Mouse (Mus musculus) right cerebral cortex, postnatal 25 days (tissue): ENCODE results near the gene Elavl4.

Source experiments
- DNase-seq: peaks from one replicate; pipeline ENCODE4 v3.0.0; 2022

Gene Elavl4

DNA sequence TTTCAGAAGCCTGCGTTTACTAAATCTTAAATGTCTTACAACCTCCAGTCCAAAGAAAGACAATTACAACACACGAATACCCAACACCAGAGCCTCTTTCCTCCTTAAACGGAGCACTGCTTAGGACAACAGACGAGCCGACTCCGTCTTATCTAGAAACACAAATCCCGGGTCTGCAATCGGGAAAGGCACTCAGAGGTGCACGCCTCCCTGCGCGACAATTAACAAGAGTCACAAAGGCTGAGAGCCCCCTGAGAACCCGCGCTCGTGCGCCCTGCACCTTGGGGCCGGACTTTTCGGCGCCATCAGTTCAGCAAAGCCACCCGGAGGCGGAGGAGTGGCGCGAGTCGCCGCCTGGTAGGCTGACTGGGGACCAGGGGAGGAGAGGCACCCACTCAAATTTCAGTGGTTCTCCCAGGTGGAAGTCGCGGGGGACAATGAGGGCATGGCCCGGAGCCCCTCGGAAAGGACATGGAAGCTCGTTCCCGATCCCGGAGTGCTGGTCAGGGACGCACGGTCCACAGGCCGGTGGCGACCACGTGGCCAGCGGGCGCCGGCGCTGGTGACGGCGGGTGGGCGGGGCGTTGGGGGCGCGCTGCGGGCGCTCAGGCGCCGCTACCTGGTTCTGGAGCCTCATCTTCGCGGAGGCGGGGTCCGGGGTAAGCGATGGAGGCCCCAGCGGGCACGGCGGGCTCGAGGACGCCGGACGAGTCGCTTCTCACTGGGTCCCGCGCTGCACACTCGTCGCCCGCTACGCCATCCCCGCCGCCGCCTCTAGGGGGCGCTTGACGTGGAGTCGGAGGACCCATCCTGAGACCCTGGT is at the start of gene Elavl4:
Elavl4 (minus strand) TSS at position 732 of the 823 bp plus-strand sequence.
- peak; percentile 83 for DNase-seq

DNA sequence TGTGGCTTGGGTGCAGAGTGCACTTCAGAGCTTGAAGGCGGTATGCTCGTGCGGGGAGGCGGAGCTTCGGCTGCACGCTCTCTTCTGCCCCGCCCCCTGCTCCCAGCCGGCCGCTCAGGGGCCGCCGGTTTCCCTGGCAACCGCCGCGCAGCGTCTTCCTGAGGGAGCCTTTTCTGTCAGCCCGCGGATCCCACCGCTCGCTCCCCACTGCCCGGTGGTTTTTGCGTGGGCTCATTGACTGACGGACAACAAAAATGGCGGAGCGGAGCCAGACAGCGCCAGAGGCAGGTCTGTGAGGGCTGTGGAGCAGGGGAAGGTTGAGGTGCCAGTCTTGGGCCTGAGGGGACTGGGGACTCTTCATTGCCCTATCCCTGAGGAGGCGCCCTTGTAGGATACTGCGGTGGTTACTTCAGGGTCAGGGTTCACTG is 45.9 kb upstream of the Elavl4 start, which contains the start of gene Agbl4:
Agbl4 (plus strand) TSS at position 44 of the 428 bp plus-strand sequence.
- DNase-seq = peak; percentile 82

DNA sequence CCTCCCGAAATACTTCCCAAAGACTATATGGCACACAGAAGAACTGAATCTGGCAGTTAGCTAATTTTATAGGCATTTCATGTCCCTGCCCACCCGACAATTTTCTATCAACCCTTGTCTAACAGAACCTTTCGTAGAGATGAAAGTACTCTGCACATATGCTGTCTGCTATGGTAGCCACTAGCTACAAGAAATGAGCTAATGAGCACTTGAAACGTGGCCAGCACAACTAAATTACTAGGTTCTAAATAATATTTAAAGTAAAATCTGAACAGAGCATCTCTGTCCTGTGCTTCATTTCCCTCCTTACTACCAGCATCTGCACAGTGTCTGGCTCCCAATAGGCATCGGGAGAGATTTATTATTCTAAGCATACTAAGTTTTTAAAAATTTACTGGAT is 44.5 kb upstream of the Elavl4 start:
- DNase-seq = no peak

DNA sequence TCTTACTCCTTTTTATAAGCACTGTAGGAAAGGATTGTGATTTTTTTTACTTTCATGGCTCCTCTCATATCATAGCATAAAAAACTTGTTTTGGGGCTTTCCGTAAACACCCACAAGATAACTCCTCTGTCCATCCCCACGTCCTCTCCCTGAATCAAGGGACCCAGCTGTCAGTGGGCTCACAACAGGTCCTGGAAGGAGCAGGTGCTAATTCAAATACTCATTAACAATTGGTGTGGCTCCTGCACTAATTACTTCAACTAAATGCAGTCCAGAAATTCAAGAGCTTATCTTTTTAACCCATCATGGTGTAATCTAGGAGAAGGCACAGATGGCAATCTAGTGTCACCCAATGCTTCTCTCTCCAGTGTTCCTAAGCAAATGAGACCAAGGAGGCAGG is 8.9 kb upstream of the Elavl4 start:
- DNase-seq = no peak

DNA sequence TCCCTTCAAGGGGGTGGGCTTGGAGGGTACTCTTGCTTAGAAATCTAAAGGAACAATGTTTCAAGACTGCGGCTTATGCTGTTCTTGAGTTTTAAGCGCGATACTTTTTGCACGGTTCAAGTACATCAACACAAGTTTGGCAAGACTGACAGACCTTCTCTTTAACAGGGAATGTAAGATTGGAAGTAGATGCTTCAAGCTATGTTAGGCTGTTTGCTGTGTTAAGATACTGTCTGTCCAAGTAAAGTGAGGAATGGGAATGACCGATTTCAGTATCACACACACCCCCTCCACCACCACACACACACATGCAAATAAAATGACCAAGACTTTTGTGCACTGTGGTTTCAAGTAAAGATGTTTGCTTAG is 276 bp upstream of the Elavl4 start:
- no peak for DNase-seq

DNA sequence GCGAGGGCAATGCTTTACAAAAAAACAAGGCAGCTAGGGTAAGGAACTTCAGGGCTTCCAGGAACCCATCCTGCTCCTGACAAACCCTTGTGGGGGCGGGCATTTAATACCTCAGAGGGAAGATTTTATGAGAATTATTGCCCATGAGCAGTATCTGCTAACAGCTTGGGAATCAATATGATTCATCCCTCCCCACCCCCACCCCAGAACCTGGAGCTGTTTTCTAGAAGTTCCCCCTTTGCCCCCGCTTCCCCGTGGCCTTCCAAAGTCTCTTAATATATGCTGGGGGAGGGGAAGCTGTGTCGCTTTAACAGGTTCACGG is 892 bp downstream of the Elavl4 start:
- DNase-seq = peak; percentile 3

DNA sequence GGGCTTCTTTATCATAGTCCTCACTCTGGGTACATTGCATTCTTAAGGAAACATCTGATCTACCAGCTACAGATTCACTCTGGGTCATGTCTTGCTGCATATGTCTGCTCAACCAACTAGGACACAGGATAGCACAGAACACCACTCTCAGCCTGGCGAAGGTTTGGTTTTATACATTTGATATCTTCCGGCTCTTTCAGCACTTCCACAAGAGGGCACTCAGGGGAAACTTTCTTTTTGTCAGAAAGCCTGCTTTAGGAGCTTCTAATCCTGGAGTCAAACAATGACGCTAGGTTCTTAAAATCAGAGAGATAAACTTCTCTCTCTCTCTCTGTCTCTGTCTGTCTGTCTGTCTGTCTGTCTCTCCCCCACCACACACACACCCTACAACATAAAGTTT is 27.8 kb downstream of the Elavl4 start:
- DNase-seq = peak; percentile 24

DNA sequence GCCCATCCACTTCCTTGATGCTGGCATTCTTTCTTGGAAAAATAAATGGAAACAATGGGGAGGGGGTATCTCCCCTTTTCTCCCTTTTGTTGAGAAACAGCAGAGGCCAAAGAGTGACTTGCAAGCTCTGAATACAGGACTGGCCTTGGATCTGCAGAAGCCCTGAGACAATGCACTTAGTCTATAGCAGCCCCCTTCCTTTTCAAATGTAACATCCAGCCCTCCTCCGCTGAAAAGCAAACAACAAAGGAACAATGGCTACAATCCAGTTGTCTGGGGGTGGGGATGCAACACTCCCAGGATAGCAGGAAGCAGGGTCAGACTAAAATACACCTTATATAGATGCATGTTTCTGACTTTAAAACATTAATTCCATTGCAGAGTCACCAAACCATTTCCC is 39.6 kb downstream of the Elavl4 start:
- DNase-seq = no peak

DNA sequence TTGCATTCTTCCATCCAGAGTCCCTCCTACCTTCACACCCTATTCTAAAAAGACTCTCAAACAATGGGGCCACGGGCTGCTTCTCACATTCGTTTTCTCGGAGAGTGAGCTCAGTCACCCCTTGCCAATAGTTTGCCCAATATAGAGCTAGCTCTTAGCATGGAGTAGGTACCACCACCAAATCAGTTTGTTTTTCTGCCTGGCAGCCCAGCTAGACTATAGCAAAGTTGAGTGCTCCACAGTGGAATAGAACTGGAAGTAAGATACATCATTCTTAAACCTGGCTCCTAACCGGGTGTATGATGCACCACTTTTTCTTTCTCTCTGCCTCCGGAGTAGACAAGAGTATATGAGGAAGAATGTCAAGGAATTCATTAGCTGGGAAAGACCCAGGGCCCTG is 44.7 kb downstream of the Elavl4 start:
- no peak for DNase-seq

DNA sequence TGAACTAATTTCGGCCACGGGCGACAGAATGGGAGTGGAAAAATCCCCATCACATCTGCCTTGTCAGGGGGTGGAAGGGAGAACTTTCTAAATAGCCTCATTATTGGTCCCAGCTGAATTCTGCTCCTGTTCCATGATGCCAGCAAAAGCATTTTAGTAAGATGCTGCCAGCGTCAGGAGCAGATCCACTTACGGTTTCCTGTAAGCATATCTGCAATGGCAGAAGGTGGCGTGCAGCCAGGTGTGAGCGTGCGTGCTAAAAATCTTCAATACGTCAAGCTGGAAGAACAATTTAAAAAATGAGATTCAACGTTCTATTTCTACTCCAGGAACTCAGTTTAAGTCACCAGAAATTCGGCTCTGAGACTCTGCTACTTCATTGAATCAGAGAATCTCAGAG is 45.1 kb downstream of the Elavl4 start:
- DNase-seq = no peak

DNA sequence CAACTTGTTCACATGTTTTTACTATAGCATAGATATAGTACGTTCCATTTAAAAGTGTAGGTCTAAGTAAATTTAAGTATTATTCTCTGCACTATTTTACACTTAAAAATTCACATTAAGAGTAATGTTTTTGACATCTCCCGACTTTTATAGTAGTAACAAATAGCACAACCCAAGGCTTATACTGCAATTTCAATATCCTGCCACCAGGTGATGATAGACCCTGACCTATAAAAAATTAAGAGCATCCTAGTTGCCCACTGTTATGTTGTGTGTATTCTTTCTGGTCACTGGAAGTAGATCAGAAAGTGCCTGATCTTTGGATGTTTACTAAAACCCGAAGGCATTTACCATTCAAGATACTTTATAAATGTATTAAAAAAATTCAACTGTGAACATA is 55.9 kb downstream of the Elavl4 start:
- DNase-seq = no peak

DNA sequence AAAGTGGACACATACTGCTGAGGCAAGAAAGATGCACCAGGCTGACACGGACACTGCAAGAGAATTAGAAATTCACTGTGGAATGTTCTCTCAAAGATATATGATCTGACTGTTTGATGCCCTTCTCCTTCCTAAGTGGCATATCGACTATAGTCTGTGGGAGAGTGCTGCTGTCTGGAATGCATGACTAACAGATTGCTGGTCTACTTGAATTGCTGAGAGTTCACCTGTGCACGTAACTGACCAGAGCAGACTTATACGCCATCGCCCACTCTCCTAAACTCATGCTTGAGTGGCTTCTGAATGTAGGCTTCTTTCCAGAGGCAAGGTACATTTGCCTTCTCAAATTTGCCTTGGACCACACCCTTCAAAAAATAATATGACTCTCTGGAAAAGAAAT is 58.5 kb downstream of the Elavl4 start:
- no peak for DNase-seq

DNA sequence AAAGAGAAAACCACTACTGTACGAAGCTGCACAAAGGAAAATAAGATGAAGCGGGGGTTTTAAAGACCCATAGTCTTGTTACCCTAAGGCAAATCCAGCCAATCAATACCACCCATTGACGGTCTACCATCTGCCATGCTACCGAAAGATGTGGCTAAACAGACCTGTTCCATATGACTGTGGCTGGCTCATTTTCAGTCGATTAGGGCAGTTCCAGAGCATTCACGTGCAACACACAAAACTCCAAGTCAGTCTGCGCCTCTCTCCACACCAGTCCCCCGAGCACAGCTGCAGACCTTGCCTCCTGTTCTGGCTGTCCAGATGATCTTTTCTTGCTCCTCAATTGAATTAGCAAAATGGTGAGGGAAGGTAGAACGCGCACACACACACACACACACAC is 59.2 kb downstream of the Elavl4 start:
- no peak for DNase-seq

DNA sequence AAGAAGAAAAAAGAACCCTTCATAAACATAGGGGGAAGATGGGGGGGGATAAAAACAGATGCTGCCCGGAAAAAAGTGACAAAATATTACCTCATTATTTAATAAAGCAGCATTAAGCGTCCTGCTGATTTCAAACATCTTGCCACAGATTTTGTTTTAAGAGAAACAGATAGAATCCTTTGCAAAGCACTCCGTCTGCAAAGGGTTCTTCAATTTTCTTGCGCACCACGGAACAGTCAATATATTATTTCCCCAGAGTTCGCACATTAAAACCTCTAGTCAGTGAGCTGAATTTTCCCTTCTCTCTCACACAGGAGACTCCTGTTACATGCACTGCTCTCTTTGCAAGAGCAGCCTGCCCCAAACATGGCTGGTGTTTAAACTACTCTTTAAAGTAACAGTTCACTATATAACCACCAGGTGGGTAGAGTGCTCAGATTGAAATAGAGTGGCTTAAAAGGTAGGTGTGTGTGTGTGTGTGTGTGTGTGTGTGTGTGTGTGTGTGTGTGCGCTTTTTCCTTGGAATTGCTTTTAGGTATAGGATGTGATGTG is 61.1 kb downstream of the Elavl4 start:
- DNase-seq = peak; percentile 27

DNA sequence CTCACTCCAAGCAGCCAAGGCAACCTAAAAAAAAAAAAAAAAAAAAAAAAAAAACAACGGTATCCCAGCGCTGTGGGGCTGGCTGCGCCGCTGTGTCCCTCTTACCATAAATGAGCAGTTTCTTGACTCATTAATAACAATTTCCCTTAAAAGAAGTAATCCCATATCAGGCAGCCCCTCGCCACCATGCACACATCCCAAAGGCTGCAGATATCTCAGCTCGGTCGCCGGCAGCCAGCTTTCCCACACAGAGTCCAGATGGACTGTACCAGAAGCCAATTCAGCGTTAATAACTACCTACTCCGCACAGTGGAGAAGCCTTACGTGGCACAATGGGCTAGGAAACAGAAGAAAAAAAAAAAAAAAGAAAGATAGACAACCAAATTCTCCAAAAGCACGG is 61.7 kb downstream of the Elavl4 start:
- peak; percentile 38 for DNase-seq

DNA sequence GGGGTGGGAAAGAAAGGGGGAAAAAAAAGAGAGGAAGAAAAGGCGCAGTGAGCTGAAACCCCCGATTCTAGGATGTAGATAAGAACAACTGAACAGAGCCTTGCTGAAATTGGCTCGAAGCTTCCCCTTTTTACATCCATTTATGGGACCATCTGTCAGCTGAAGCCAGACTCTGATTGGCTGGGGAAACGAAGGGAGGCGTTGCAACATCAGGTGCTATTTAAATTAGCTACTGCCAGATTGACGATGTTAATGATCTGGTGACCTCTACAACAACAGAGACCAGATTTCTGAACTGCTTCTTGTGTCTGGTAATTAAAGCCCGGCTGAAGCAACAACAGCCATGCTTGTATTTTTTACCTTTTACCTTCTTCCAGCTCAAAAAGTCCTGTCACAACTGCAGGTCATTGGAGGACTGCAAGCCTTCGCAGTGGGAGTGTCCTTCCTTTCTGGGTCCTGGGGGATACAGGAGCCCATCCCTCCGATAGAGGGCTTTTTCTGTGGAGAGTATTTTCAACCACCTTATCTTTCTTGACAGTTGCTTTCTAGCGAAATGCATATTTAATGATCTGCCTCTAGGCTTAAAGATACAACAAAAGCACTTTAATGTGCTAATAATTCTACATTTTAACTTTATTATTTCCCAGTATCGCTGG is 64.2 kb downstream of the Elavl4 start:
- peak; percentile 72 for DNase-seq

DNA sequence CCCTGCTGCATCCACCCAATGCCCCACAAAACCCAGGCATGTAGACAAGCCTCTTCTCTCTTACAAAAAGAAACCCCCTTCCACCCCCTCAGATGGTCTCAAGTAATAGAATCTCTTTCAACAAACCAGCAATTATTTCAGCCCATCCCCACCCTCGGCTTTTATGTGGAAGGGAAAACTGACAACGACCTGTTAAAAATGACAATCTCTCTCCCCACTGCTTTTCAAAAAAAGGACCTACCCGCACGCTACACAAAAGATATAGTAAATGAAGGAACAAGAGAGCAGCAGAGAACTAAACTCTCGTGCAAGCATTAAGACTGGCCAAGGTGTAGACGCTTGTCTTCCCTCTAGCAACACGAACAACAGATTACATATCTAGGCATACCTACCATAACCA is 64.9 kb downstream of the Elavl4 start:
- DNase-seq = no peak

DNA sequence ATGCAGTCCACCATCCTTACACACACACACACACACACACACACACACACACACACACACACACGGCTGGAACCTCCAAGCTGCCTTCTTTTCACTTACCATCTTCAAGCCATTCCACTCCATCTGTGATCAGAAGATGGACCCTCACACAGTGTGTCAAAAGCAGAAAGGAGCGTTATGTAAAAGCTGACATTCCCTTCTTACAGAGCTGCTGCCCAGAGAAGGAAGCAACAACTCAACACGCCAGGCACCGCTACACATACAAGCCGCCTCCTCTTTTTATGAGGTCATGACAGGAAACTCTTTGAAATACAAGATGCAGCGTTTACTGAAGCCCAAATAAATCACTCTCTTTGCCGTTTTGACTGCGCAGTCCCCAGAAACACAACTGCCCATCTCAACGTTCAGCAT is 65.3 kb downstream of the Elavl4 start:
- peak; percentile 52 for DNase-seq

DNA sequence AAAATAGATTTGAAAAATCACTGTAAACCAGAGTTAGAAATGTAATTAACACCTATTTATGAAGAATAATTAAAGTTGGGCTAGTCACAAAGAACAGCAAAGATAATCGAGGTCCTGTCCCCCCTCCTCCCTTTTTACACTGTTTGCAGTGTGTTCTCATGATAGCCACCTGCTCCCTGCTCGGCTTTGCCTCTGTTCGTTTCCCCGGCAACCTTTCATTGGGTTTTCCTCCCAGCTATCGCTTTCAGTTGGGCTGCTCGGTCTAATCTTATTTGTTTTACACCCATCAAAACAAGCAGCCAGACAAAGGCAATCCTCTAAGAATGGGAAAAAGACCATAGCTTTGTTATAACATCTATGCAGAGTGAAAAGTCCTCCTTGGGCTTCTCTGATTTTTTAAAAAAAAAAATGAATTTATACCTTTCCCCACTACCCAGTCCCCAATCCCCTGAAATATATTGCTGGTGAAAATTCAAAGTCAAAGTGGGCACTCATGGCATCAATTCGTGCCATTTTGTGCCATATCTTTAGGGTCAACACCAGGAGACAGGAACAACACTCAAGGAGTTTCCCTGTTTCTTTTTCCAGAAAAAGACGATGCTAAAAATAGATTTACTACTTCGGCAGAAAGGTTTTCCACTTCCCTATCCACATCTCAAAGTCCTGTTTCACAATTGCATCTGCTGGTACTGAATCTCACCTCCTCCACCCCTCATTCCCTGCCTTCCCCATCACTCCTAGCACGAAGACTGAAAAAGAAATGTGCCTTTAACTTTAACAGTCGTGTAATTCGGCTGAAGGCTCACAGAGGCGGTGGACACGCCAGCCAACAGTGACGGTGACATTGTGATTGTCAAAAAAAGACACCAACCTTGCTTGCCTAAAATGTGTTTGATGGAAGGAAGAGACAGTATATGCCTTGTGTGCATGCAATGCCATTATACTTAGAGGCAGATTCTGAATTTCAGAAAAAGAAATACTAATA is 66.1 kb downstream of the Elavl4 start:
- peak; percentile 42 for DNase-seq

DNA sequence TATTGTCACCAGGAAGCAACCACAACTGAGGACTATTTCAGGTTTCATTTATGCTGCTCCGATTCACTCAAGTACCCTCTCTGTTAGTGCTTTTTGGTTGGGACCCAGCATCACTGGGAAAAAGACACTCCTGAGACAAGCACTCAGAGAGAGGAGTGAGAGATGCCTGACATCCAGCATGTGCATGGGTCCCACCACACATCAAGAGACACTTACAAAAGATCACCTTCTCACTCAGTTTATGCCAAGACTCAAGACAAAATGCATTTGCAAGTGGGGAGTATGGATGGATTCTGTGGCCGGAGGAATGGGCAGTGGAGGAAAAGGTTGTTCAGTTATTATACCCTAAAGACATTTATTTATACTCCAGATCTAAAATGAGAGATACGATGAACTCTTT is 67.3 kb downstream of the Elavl4 start:
- DNase-seq = no peak

DNA sequence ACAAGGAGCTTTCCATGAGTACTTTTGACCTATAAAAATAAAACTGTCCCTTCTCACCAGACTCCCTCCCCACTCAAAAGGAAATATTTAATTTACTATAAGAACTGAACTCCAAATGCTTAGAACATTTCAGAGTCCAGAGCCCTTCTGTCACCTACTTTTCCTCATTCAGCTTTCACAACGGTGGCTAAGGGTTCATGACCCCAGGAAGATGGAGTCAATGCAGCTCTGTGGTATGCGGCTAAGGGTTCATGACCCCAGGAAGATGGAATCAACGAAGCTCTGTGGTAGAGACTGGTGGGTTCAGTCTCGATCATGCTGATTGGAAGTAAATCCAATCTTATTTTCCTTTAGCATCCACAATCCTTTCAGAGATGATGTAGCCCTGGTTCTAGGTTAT is 81.7 kb downstream of the Elavl4 start:
- no peak for DNase-seq

DNA sequence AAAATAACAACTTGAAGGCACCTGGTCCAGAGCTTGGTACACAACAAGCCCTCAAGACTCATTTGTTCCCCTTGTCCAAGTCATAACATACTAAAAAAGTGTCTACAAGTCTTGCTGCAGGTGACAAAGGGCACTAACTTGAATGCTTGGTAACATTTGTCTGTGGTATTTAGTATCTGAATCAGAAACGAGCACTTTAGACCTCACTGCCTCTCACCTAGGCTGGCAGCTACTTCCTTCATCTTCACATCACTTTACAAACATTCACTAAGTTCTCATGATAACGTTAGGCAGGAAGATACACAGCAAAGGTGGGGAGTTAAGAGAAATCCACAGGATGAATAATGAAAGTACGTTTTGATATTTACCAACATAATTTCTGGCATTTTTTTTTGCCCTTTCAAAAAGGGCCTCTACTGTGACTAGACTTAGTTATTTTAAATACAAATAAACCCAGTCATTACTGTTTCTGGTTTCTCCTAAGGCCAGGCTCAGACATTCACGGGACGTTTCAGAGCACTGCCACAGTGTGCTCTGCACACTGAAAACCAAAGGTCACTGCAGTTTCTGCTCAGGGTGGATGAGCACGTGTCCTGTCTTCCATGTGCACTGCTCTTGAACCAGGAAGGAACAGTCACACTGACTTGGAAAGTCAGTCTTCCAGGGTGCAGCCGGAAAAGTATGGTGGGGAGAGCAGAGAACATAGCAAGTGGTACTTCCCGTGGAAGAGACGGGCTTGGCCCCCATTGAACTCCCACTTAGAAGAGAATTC is 84.7 kb downstream of the Elavl4 start:
- DNase-seq = no peak
